Mouse (Mus musculus) MEL-GATA-1-ER (cell line): ENCODE data around the gene Rps21.
A peak's percentile ranks its signal among the peaks of the same experiment; 100 is the strongest.

ENCODE experiments used
- DNase-seq: peaks from one replicate; pipeline ENCODE4 v3.0.0-alpha.2; 2012; ENCODE audit warnings: low read depth; ENCODE audit errors: extremely low read depth

The Rps21 gene

GRCm38 (mm10) chr2:180228592-180228991 is 28.6 kb upstream of the Rps21 start:
- no peak for DNase-seq

- no peak for DNase-seq
These were observed 28.0 kb upstream of the Rps21 start for GRCm38 (mm10) chr2:180229129-180229528.

GRCm38 (mm10) chr2:180230482-180230881 is 26.7 kb upstream of the Rps21 start:
- no peak for DNase-seq

- no peak for DNase-seq
These were observed 23.9 kb upstream of the Rps21 start for GRCm38 (mm10) chr2:180233101-180233904.

- no peak for DNase-seq
These were observed 22.8 kb upstream of the Rps21 start for GRCm38 (mm10) chr2:180234353-180234752.

GRCm38 (mm10) chr2:180234980-180235379 is 22.2 kb upstream of the Rps21 start:
- no peak for DNase-seq

- DNase-seq, result no peak
These were observed 21.4 kb upstream of the Rps21 start for GRCm38 (mm10) chr2:180235788-180236187.

GRCm38 (mm10) chr2:180236500-180236899 is 20.7 kb upstream of the Rps21 start:
- DNase-seq, result no peak

- DNase-seq, result no peak
These were observed 20.2 kb upstream of the Rps21 start for GRCm38 (mm10) chr2:180236930-180237329.

GRCm38 (mm10) chr2:180237601-180238345 is 19.4 kb upstream of the Rps21 start:
- DNase-seq, result no peak

- peak; percentile 60 for DNase-seq
These were observed 18.6 kb upstream of the Rps21 start for GRCm38 (mm10) chr2:180238591-180238990.

GRCm38 (mm10) chr2:180243108-180243507 is 14.1 kb upstream of the Rps21 start:
- no peak for DNase-seq

- no peak for DNase-seq
These were observed 9.3 kb upstream of the Rps21 start for GRCm38 (mm10) chr2:180247916-180248315.

GRCm38 (mm10) chr2:180248947-180249660 is 8.1 kb upstream of the Rps21 start:
- no peak for DNase-seq

GRCm38 (mm10) chr2:180250930-180251611 is 6.1 kb upstream of the Rps21 start:
- DNase-seq, result no peak

- no peak for DNase-seq
These were observed 5.3 kb upstream of the Rps21 start for GRCm38 (mm10) chr2:180251838-180252237.

GRCm38 (mm10) chr2:180254436-180255209 is 2.6 kb upstream of the Rps21 start:
- no peak for DNase-seq

- peak; percentile 61 for DNase-seq
These were observed 1.5 kb upstream of the Rps21 start for GRCm38 (mm10) chr2:180255701-180256100.

- DNase-seq, result no peak
These were observed 729 bp upstream of the Rps21 start for GRCm38 (mm10) chr2:180256296-180257000.
